Mouse (Mus musculus): ENCODE measurements at regions not wholly inside any gene's neighbourhood (a gene's known extent, or its start where the extent isn't known, plus 50 kb on each side); places are given as distances from the start of the nearest gene placed in this dataset.

DNA sequence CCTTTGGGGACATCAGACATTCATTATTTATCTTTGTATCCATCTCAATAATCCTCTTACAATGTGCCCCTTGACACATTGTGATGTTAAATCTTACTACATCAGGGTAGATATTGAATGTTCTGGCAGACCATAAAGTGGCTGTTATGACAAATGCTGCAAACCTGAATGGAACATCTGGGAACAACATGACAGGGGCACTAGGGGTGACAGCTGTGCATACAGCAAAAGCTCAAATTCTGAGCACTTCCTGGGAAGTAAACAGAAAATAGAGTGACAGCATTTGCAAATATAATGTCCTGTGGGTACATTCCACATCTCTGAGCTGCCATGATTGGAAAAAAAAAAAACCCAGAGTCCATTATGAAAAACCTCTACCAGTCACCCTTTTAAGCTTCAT lies 1162.6 kb upstream of the Sel1l start:
- H3K27ac ChIP-seq (ENCODE audit: insufficient read depth, low read depth, low read length, poor library complexity, severe bottlenecking), result no peak overlapping the region
- H3K36me3 ChIP-seq (ENCODE audit: control insufficient read depth, insufficient read depth, low read length, poor library complexity, severe bottlenecking), result no peaks in the 10 kb centered on the region
- H3K4me3 ChIP-seq (ENCODE audit: insufficient read depth in 1 of 2, low read depth in 1 of 2, low read length in 2 of 2, poor library complexity in 1 of 2, severe bottlenecking in 1 of 2), result no peak overlapping the region
- TF ChIP-seq CHD2 (IDR thresholded peaks at IDR 0.05; ENCODE audit: low read depth, low read length) (no peak), HCFC1 (IDR thresholded peaks at IDR 0.05; ENCODE audit: borderline replicate concordance, insufficient read depth, low read length) (no peak), MAFK (IDR thresholded peaks at IDR 0.05; ENCODE audit: insufficient read depth, low read depth, low read length) (no peak)
- in situ Hi-C loops (cut with MboI; ENCODE audit: low sequenced_read_pairs in 2 of 2, unreplicated experiment in 2 of 2), result no loop called here
- H3K9me3 ChIP-seq (ENCODE audit: control insufficient read depth, insufficient read depth, low read depth, low read length), result no peaks in the 10 kb centered on the region
- no peak overlapping the region for H3K9ac ChIP-seq (ENCODE audit: insufficient read depth, low read depth, low read length, poor library complexity, severe bottlenecking)
- H3K4me1 ChIP-seq (ENCODE audit: control insufficient read depth in 2 of 2, insufficient read depth in 2 of 2, low read length in 2 of 2, poor library complexity in 1 of 2), result no peaks in the 10 kb centered on the region
- no peak for DNase-seq (ENCODE audit: low read depth, low spot score)

DNA sequence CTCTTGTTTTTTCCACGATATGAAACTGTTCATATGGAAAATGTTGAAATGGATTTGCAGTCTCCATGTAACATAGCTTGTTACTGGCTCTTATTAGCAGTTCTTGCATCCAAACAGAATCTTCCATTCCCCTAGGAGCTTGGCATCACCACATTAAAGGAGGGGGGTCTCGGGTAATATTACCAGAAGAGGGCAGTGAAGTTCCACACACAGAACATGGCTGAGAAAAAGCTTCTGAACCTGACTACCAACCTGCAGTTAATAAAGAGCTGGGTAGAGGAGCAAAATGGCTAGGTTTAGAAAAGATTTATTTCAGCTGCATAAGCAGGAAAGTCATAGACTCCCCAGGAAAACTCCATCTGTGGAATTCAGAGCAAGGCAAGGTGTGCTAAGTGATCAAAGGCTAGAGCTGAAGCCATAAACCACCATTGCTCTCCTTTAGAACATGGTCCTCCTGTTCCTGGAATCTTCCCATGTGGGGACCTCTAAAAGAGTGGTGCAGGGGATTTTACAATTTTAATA lies 1157.9 kb upstream of the Sel1l start:
- H3K4me3 ChIP-seq (ENCODE audit: insufficient read depth in 1 of 2, low read depth in 1 of 2, low read length in 2 of 2, poor library complexity in 1 of 2, severe bottlenecking in 1 of 2), result no peak overlapping the region
- no peak for DNase-seq (ENCODE audit: low read depth, low spot score)
- TF ChIP-seq ZNF384 (IDR thresholded peaks at IDR 0.05; ENCODE audit: low read depth, low read length) (no peak), ZC3H11A (IDR thresholded peaks at IDR 0.05; ENCODE audit: borderline replicate concordance, low read depth, low read length) (no peak), MAFK (IDR thresholded peaks at IDR 0.05; ENCODE audit: insufficient read depth, low read depth, low read length) (no peak), HCFC1 (IDR thresholded peaks at IDR 0.05; ENCODE audit: borderline replicate concordance, insufficient read depth, low read length) (no peak), CHD2 (IDR thresholded peaks at IDR 0.05; ENCODE audit: low read depth, low read length) (no peak)
- H3K27ac ChIP-seq (ENCODE audit: insufficient read depth, low read depth, low read length, poor library complexity, severe bottlenecking), result no peak overlapping the region
- H3K36me3 ChIP-seq (ENCODE audit: control insufficient read depth, insufficient read depth, low read length, poor library complexity, severe bottlenecking), result no peaks in the 10 kb centered on the region
- in situ Hi-C loops (cut with MboI; ENCODE audit: low sequenced_read_pairs in 2 of 2, unreplicated experiment in 2 of 2), result no loop called here
- no peaks in the 10 kb centered on the region for H3K4me1 ChIP-seq (ENCODE audit: control insufficient read depth in 2 of 2, insufficient read depth in 2 of 2, low read length in 2 of 2, poor library complexity in 1 of 2)
- H3K9me3 ChIP-seq (ENCODE audit: control insufficient read depth, insufficient read depth, low read depth, low read length), result no peaks in the 10 kb centered on the region
- no peak overlapping the region for H3K9ac ChIP-seq (ENCODE audit: insufficient read depth, low read depth, low read length, poor library complexity, severe bottlenecking)

DNA sequence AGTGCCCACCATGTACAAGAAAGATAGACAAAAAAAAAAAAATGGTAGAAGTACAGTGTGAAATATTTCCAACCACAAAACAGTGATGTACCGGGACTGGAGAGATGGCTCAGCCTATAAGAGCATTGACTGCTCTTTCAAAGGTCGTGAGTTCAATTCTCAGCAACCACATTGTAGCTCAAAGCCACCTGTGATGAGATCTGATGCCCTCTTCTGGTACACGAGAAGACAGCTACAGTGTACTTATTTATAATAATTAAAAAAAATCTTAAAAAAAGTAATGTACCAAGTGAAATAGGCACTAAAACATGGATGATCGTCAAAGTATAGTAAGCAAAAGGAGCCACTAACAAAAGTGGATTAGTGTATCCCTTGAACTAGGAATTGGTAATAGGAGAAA lies 1154.2 kb upstream of the Sel1l start:
- in situ Hi-C loops (cut with MboI; ENCODE audit: low sequenced_read_pairs in 2 of 2, unreplicated experiment in 2 of 2), result no loop called here
- Histone ChIP-seq H3K4me3 (ENCODE audit: insufficient read depth in 1 of 2, low read depth in 1 of 2, low read length in 2 of 2, poor library complexity in 1 of 2, severe bottlenecking in 1 of 2) (no peak overlapping the region), H3K27ac (ENCODE audit: insufficient read depth, low read depth, low read length, poor library complexity, severe bottlenecking) (no peak overlapping the region), H3K9me3 (ENCODE audit: control insufficient read depth, insufficient read depth, low read depth, low read length) (no peaks in the 10 kb centered on the region), H3K36me3 (ENCODE audit: control insufficient read depth, insufficient read depth, low read length, poor library complexity, severe bottlenecking) (no peaks in the 10 kb centered on the region), H3K4me1 (ENCODE audit: control insufficient read depth in 2 of 2, insufficient read depth in 2 of 2, low read length in 2 of 2, poor library complexity in 1 of 2) (no peaks in the 10 kb centered on the region), H3K9ac (ENCODE audit: insufficient read depth, low read depth, low read length, poor library complexity, severe bottlenecking) (no peak overlapping the region)
- no peak for DNase-seq (ENCODE audit: low read depth, low spot score)
- TF ChIP-seq HCFC1 (IDR thresholded peaks at IDR 0.05; ENCODE audit: borderline replicate concordance, insufficient read depth, low read length) (no peak), MAFK (IDR thresholded peaks at IDR 0.05; ENCODE audit: insufficient read depth, low read depth, low read length) (no peak), ZC3H11A (IDR thresholded peaks at IDR 0.05; ENCODE audit: borderline replicate concordance, low read depth, low read length) (no peak), CHD2 (IDR thresholded peaks at IDR 0.05; ENCODE audit: low read depth, low read length) (no peak), ZNF384 (IDR thresholded peaks at IDR 0.05; ENCODE audit: low read depth, low read length) (no peak)

DNA sequence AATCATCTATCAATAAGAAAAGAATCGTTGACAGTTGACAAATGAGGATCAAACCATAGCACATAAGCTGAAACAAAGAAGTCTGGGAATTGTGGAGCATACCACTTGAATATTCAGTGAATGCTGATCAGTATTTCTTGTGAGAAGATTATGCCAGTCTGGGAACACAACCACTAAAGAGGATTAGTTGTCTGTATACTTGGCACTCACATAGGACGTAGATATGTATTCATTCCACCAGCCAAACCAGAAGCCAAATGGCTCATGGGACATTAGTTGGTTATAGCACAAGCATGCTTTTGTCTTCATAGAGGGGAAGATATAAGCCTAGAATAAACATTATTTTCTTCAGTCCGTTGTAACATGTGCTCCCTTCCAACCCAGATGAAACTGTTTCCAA lies 1126.7 kb upstream of the Sel1l start:
- in situ Hi-C loops (cut with MboI; ENCODE audit: low sequenced_read_pairs in 2 of 2, unreplicated experiment in 2 of 2), result no loop called here
- H3K36me3 ChIP-seq (ENCODE audit: control insufficient read depth, insufficient read depth, low read length, poor library complexity, severe bottlenecking), result no peaks in the 10 kb centered on the region
- no peaks in the 10 kb centered on the region for H3K9me3 ChIP-seq (ENCODE audit: control insufficient read depth, insufficient read depth, low read depth, low read length)
- H3K4me1 ChIP-seq (ENCODE audit: control insufficient read depth in 2 of 2, insufficient read depth in 2 of 2, low read length in 2 of 2, poor library complexity in 1 of 2), result no peaks in the 10 kb centered on the region
- H3K4me3 ChIP-seq (ENCODE audit: insufficient read depth in 1 of 2, low read depth in 1 of 2, low read length in 2 of 2, poor library complexity in 1 of 2, severe bottlenecking in 1 of 2), result no peak overlapping the region
- no peak overlapping the region for H3K27ac ChIP-seq (ENCODE audit: insufficient read depth, low read depth, low read length, poor library complexity, severe bottlenecking)
- no peak for DNase-seq (ENCODE audit: low read depth, low spot score)
- H3K9ac ChIP-seq (ENCODE audit: insufficient read depth, low read depth, low read length, poor library complexity, severe bottlenecking), result no peak overlapping the region
- TF ChIP-seq ZNF384 (IDR thresholded peaks at IDR 0.05; ENCODE audit: low read depth, low read length), result no peak
- TF ChIP-seq CHD2 (IDR thresholded peaks at IDR 0.05; ENCODE audit: low read depth, low read length), result no peak
- TF ChIP-seq HCFC1 (IDR thresholded peaks at IDR 0.05; ENCODE audit: borderline replicate concordance, insufficient read depth, low read length), result no peak
- TF ChIP-seq MAFK (IDR thresholded peaks at IDR 0.05; ENCODE audit: insufficient read depth, low read depth, low read length), result no peak
- no peak for TF ChIP-seq ZC3H11A (IDR thresholded peaks at IDR 0.05; ENCODE audit: borderline replicate concordance, low read depth, low read length)

DNA sequence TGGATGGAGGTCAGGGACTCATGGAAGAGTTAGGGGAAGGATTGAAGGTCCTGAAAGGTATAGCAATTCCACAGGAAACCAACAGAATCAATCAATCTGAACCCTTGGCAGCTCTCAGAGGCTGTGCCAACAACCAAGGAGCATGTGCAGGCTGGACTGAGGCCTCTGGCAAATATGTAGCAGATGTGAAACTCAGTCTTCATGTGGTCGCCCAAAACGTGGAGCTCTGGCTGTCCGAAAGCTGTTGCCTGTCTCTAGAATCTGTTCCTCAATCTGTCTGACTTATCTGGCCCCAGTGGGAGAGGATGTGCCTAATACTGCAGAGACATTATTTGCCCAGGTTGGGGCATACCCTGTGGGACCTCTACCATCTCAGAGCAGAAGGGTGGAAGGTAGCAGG lies 1095.4 kb upstream of the Sel1l start:
- no peaks in the 10 kb centered on the region for H3K36me3 ChIP-seq (ENCODE audit: control insufficient read depth, insufficient read depth, low read length, poor library complexity, severe bottlenecking)
- TF ChIP-seq ZC3H11A (IDR thresholded peaks at IDR 0.05; ENCODE audit: borderline replicate concordance, low read depth, low read length) (no peak), HCFC1 (IDR thresholded peaks at IDR 0.05; ENCODE audit: borderline replicate concordance, insufficient read depth, low read length) (no peak), MAFK (IDR thresholded peaks at IDR 0.05; ENCODE audit: insufficient read depth, low read depth, low read length) (no peak), CHD2 (IDR thresholded peaks at IDR 0.05; ENCODE audit: low read depth, low read length) (no peak), ZNF384 (IDR thresholded peaks at IDR 0.05; ENCODE audit: low read depth, low read length) (no peak)
- no peaks in the 10 kb centered on the region for H3K4me1 ChIP-seq (ENCODE audit: control insufficient read depth in 2 of 2, insufficient read depth in 2 of 2, low read length in 2 of 2, poor library complexity in 1 of 2)
- H3K9me3 ChIP-seq (ENCODE audit: control insufficient read depth, insufficient read depth, low read depth, low read length), result no peaks in the 10 kb centered on the region
- no peak overlapping the region for H3K27ac ChIP-seq (ENCODE audit: insufficient read depth, low read depth, low read length, poor library complexity, severe bottlenecking)
- DNase-seq (ENCODE audit: low read depth, low spot score), result no peak
- no peak overlapping the region for H3K4me3 ChIP-seq (ENCODE audit: insufficient read depth in 1 of 2, low read depth in 1 of 2, low read length in 2 of 2, poor library complexity in 1 of 2, severe bottlenecking in 1 of 2)
- no peak overlapping the region for H3K9ac ChIP-seq (ENCODE audit: insufficient read depth, low read depth, low read length, poor library complexity, severe bottlenecking)
- in situ Hi-C loops (cut with MboI; ENCODE audit: low sequenced_read_pairs in 2 of 2, unreplicated experiment in 2 of 2), result no loop called here

Measured in ES-E14 (cell line).